Mouse (Mus musculus) kidney, embryonic 15.5 days (tissue): Measurements from ENCODE around the gene 4930539E08Rik. TPM values are rescaled to one million over a fixed set of nuclear protein-coding genes. Genes with fewer than 3 reads are reported as not detected.

ENCODE experiments used
- ATAC-seq: fragments of 200-750 bp; cut with Nextera tagmentation; replicated peaks from 2 replicates; pipeline ENCODE4 v1.8.0; 2017; ENCODE audit warnings: moderate TSS enrichment; ENCODE audit not compliant: low FRiP score
- H3K27ac ChIP-seq: fragments of 300-500 bp; sonication (generic); 2 replicates; pipeline ENCODE4 v1.5.1; 2015; ENCODE audit warnings: mild to moderate bottlenecking, inconsistent platforms
- H3K27me3 ChIP-seq: fragments of 300-500 bp; sonication (generic); 2 replicates; pipeline ENCODE4 v1.6.1; 2015; ENCODE audit warnings: inconsistent platforms
- H3K36me3 ChIP-seq: fragments of 300-500 bp; sonication (generic); 2 replicates; pipeline ENCODE4 v1.6.1; 2015; ENCODE audit warnings: inconsistent platforms
- H3K4me1 ChIP-seq: fragments of 300-500 bp; sonication (generic); 2 replicates; pipeline ENCODE4 v1.6.1; 2015; ENCODE audit warnings: inconsistent platforms
- H3K4me2 ChIP-seq: fragments of 300-500 bp; sonication (generic); 2 replicates; pipeline ENCODE4 v1.6.1; 2015; ENCODE audit warnings: moderate library complexity, mild to moderate bottlenecking, inconsistent platforms
- H3K4me3 ChIP-seq: fragments of 300-500 bp; sonication (generic); replicated peaks from 2 replicates; pipeline ENCODE4 v1.5.1; 2015; ENCODE audit warnings: mild to moderate bottlenecking, inconsistent platforms
- H3K9ac ChIP-seq: fragments of 300-500 bp; sonication (generic); 2 replicates; pipeline ENCODE4 v1.6.1; 2015; ENCODE audit warnings: mild to moderate bottlenecking, inconsistent platforms
- H3K9me3 ChIP-seq: fragments of 300-500 bp; sonication (generic); replicated peaks from 2 replicates; pipeline ENCODE4 v1.6.1; 2016; ENCODE audit warnings: inconsistent platforms
- WGBS: fragments of 180-500 bp; shearing (Covaris S2); methylation state at CpG from one replicate; pipeline ENCODE4 v1.1.7; 2015; ENCODE audit warnings: mixed read lengths; 5-methylcytosine and 5-hydroxymethylcytosine counted together
- polyA plus RNA-seq: library from polyadenylated mRNA; unstranded; fragments of >200 nt; fragmentation: Nextera tagmentation; extraction: Ambion mirVana; gene quantifications from 2 replicates; pipeline ENCODE4 v1.2.1, GENCODE M21; 2015

4930539E08Rik gene
- polyA plus RNA-seq, 1 experiment from 2014 or later: 0.12 TPM

GRCm38 (mm10) chr17:28869412-28870110 is 45.6 kb downstream of the 4930539E08Rik start:
- Histone ChIP-seq H3K4me2 (no peak overlapping the region), H3K27me3 (no peaks in the 10 kb centered on the region), H3K9ac (no peak overlapping the region), H3K9me3 (no peaks in the 10 kb centered on the region), H3K4me3 (no peak overlapping the region), H3K27ac (no peak overlapping the region), H3K4me1 (no peaks in the 10 kb centered on the region), H3K36me3 (no peaks in the 10 kb centered on the region)
- ATAC-seq: no peak; the same call in 1 of the 2 replicates
- 75% methylated on average over 9 of the region's 9 CpGs for WGBS

DNA sequence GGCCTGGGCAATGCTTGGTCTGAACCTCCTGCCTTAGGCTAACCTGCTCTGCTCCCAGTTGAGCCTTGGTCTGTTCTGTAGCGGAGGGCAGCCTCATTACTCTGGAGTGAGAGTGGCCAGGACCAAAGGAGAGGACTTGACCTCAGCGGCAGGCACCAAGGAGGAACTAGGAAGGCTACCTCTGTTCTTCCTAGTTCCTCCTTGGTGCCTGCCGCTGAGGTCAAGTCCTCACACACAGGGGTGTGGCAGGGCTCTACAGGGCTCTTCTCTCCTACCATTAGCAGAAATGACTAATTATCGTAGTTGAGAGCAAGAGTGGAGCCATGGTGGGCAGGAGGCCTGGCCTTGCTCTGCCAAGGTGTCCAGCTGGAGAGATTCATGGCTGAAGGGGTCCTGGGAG is 47.7 kb downstream of the 4930539E08Rik start:
- no peaks in the 10 kb centered on the region for H3K36me3 ChIP-seq
- no peak for ATAC-seq
- no peak overlapping the region for H3K4me2 ChIP-seq
- H3K27ac ChIP-seq: no peak overlapping the region
- no peaks in the 10 kb centered on the region for H3K27me3 ChIP-seq
- no peak overlapping the region for H3K4me3 ChIP-seq
- H3K9ac ChIP-seq: no peak overlapping the region
- no peaks in the 10 kb centered on the region for H3K4me1 ChIP-seq
- 91% methylated on average over 4 of the region's 4 CpGs for WGBS
- H3K9me3 ChIP-seq: no peaks in the 10 kb centered on the region

DNA sequence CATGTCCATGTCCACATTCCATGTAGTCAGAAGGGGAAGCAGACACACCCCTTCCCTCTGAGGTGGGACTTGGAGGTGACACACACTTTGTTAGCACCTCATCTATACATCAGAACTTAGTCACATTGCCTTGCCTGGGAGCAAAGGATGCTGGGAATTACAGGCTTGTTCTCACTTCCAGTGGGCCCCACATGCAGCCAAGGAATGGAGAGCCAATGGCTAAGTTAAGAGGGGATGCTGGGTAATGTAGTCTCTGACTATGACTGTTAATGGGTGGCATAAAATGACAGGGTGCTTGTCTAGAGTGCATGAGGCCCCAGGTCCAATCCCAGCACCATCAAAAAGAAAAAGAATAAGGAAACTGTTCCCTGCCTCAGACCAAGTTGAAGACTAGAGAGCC is 48.2 kb downstream of the 4930539E08Rik start:
- Histone ChIP-seq H3K4me2 (no peak overlapping the region), H3K36me3 (no peaks in the 10 kb centered on the region), H3K27ac (no peak overlapping the region), H3K4me1 (no peaks in the 10 kb centered on the region), H3K9ac (no peak overlapping the region), H3K4me3 (no peak overlapping the region), H3K9me3 (no peaks in the 10 kb centered on the region), H3K27me3 (no peaks in the 10 kb centered on the region)
- ATAC-seq: no peak

GRCm38 (mm10) chr17:28864464-28864863 is 50.7 kb downstream of the 4930539E08Rik start:
- H3K9ac ChIP-seq: no peak overlapping the region
- no peak for ATAC-seq
- no peak overlapping the region for H3K4me3 ChIP-seq
- 46% methylated on average over 6 of the region's 6 CpGs for WGBS
- H3K27ac ChIP-seq: no peak overlapping the region
- no peak overlapping the region for H3K4me2 ChIP-seq
- no peaks in the 10 kb centered on the region for H3K27me3 ChIP-seq
- no peaks in the 10 kb centered on the region for H3K36me3 ChIP-seq
- no peaks in the 10 kb centered on the region for H3K4me1 ChIP-seq
- H3K9me3 ChIP-seq: no peaks in the 10 kb centered on the region

DNA sequence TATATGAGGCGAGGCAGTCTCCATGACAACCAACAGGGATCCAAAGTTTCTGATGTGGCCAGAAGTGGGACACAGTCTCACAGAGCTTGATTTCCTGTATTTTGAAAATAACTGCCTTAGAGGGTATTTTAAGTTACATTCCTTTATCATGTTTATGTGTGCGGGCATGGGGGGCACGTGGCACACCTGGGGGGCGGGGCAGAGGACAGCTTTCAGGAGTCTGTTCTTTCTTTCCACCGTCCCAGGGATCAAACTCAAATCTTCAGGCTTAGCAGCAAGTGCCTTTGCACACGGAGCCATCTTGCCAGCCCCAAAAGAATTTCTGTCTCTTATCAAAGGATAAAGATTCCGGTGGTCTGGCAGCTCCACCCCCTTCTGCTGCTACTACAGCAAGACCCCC is 51.2 kb downstream of the 4930539E08Rik start:
- H3K36me3 ChIP-seq: no peaks in the 10 kb centered on the region
- no peaks in the 10 kb centered on the region for H3K9me3 ChIP-seq
- H3K4me2 ChIP-seq: no peak overlapping the region
- ATAC-seq: no peak
- H3K4me1 ChIP-seq: no peaks in the 10 kb centered on the region
- H3K27ac ChIP-seq: no peak overlapping the region
- 75% methylated on average over 7 of the region's 7 CpGs for WGBS
- no peak overlapping the region for H3K4me3 ChIP-seq
- no peaks in the 10 kb centered on the region for H3K27me3 ChIP-seq
- no peak overlapping the region for H3K9ac ChIP-seq

- no peak within 1 kb of the TSS for H3K4me3 ChIP-seq
- no peak within 1 kb of the TSS for H3K27ac ChIP-seq
- H3K9ac ChIP-seq: no peak within 1 kb of the TSS
- no peak for ATAC-seq
- WGBS: 47% methylated on average over 12 of the region's 12 CpGs
- H3K9me3 ChIP-seq: peaks cover 7% of the 10 kb centered on the region
- peaks cover 9% of the 10 kb centered on the region; the same call in 1 of the 2 replicates for H3K4me1 ChIP-seq
- H3K36me3 ChIP-seq: no peaks in the 10 kb centered on the region
- H3K27me3 ChIP-seq: no peaks in the 10 kb centered on the region
- no peak within 1 kb of the TSS for H3K4me2 ChIP-seq
These were observed 56.9 kb downstream of the 4930539E08Rik start, which contains the start of gene Pnpla1 for GRCm38 (mm10) chr17:28858205-28858604. Gene Pnpla1 (plus strand): TSS chr17:28858411.

- H3K36me3 ChIP-seq: no peaks in the 10 kb centered on the region
- H3K4me1 ChIP-seq: peaks cover 9% of the 10 kb centered on the region; the same call in 1 of the 2 replicates
- ATAC-seq: peak; percentile 46; the same call in 1 of the 2 replicates
- H3K27ac ChIP-seq: peak overlapping the region; percentile 37; the same call in 1 of the 2 replicates
- 23% methylated on average over 3 of the region's 3 CpGs for WGBS
- H3K9me3 ChIP-seq: peaks cover 7% of the 10 kb centered on the region
- no peak overlapping the region for H3K9ac ChIP-seq
- no peaks in the 10 kb centered on the region for H3K27me3 ChIP-seq
- no peak overlapping the region for H3K4me2 ChIP-seq
- H3K4me3 ChIP-seq: no peak overlapping the region
These were observed 59.1 kb downstream of the 4930539E08Rik start for GRCm38 (mm10) chr17:28856030-28856429.

GRCm38 (mm10) chr17:28855166-28855885 is 59.8 kb downstream of the 4930539E08Rik start:
- Histone ChIP-seq H3K36me3 (no peaks in the 10 kb centered on the region), H3K9me3 (peaks cover 7% of the 10 kb centered on the region), H3K4me1 (peaks cover 9% of the 10 kb centered on the region; the same call in 1 of the 2 replicates), H3K27me3 (no peaks in the 10 kb centered on the region), H3K27ac (peak overlapping the region; percentile 37; the same call in 1 of the 2 replicates), H3K4me3 (no peak overlapping the region), H3K9ac (no peak overlapping the region), H3K4me2 (no peak overlapping the region)
- 47% methylated on average over 9 of the region's 9 CpGs for WGBS
- ATAC-seq: peak; percentile 52

DNA sequence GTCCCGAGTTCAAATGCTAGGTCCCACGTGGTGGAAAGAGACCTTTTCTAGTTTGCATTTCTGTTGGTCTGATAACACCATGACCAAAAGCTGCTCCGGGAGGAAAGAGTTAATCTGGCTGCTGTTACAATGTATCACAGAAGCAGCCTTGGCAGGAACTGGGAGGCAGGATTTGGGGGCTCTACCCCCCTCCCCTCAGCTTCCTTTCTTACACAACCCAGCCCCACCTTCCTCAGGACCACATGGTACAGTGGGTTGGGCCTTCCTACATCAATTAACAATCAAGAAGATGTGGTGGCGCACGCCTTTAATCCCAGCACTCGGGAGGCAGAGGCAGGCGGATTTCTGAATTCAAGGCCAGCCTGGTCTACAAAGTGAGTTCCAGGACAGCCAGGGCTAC is 60.7 kb downstream of the 4930539E08Rik start:
- no peak overlapping the region for H3K4me2 ChIP-seq
- peaks cover 7% of the 10 kb centered on the region for H3K9me3 ChIP-seq
- H3K27ac ChIP-seq: no peak overlapping the region
- ATAC-seq: no peak
- no peak overlapping the region for H3K9ac ChIP-seq
- no peaks in the 10 kb centered on the region for H3K27me3 ChIP-seq
- 86% methylated on average over 7 of the region's 7 CpGs for WGBS
- no peaks in the 10 kb centered on the region for H3K36me3 ChIP-seq
- H3K4me3 ChIP-seq: no peak overlapping the region
- H3K4me1 ChIP-seq: peaks cover 9% of the 10 kb centered on the region; the same call in 1 of the 2 replicates

DNA sequence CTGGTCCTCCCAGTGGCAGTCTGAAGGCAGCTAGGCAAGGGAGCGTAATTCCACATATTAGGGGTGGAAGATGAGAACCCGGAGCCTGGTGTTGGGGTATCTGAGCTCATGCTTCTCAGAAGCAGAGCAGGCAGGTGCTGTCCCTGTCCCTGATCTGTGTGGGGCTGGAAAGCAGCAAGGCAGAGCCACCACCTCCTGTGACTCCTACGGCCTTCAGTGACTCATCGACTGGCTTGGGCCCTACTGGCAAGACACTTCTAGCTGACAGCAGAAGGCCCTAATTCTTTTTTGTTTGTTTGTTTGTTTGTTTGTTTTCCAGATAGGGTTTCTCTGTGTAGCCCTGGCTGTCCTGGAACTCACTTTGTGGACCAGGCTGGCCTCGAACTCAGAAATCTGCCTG is 64.6 kb downstream of the 4930539E08Rik start:
- no peak overlapping the region for H3K4me2 ChIP-seq
- WGBS: over 99% methylated on average over 5 of the region's 5 CpGs
- no peak for ATAC-seq
- H3K27me3 ChIP-seq: no peaks in the 10 kb centered on the region
- no peak overlapping the region for H3K27ac ChIP-seq
- peaks cover 11% of the 10 kb centered on the region; the same call in 1 of the 2 replicates for H3K4me1 ChIP-seq
- H3K9me3 ChIP-seq: no peaks in the 10 kb centered on the region
- H3K9ac ChIP-seq: no peak overlapping the region
- no peaks in the 10 kb centered on the region for H3K36me3 ChIP-seq
- no peak overlapping the region for H3K4me3 ChIP-seq

DNA sequence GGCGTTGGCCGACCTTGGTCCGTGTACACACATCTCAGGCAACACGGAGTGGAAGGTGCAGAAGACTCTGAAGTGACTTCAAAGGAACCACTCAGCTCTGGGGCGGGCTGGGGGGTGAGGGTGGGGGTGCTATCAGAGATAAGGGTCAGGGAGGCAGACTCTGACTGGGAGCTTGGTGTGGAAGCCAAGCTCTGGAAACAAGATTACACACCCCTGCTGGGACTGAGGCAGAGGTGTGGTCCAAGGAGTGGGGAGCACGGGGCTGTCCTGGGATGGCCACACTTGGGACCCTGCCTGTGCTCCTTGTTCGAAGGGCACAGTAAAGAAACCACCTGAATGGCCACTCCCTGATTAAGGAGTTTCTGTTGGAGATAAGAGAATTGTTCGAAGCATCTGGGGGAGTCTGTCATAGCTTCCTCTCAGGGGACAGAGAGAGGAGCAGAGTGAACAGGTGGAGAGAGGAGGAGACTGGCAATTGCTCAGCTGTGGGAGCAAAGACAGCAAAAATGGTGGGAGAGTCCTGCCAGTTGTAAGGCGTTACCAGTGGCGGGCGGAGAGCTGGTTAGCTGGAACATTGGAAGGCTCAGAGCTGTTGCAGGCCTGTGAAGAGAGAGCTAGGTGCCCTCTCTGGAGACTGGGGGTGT is 68.0 kb downstream of the 4930539E08Rik start:
- no peaks in the 10 kb centered on the region for H3K9me3 ChIP-seq
- no peak overlapping the region for H3K27ac ChIP-seq
- ATAC-seq: no peak
- H3K36me3 ChIP-seq: no peaks in the 10 kb centered on the region
- no peak overlapping the region for H3K4me3 ChIP-seq
- WGBS: 52% methylated on average over 11 of the region's 11 CpGs
- H3K27me3 ChIP-seq: no peaks in the 10 kb centered on the region
- H3K9ac ChIP-seq: no peak overlapping the region
- H3K4me2 ChIP-seq: no peak overlapping the region
- H3K4me1 ChIP-seq: 0 out of 2 replicates have a peak, but pooled peaks cover 7% of the 10 kb centered on the region
